Mouse (Mus musculus) small intestine, adult 2 months (tissue): ENCODE results near the gene Nudt17. TPM values are rescaled to one million over a fixed set of nuclear protein-coding genes. Genes with fewer than 3 reads are reported as not detected.

Source experiments
- H3K27ac ChIP-seq: fragments of 200-500 bp; 2 replicates; pipeline ENCODE4 v1.5.1; 2012; ENCODE audit warnings: low read depth, low read length, control low read depth, inconsistent platforms; ENCODE audit not compliant: insufficient read depth
- H3K27me3 ChIP-seq: fragments of 200-500 bp; 2 replicates; pipeline ENCODE4 v1.6.1; 2012; ENCODE audit warnings: mild to moderate bottlenecking, moderate library complexity, low read length, inconsistent platforms; ENCODE audit not compliant: control insufficient read depth, insufficient read depth
- H3K36me3 ChIP-seq: fragments of 200-500 bp; 2 replicates; pipeline ENCODE4 v1.6.1; 2012; ENCODE audit warnings: mild to moderate bottlenecking, low read length, control low read depth, inconsistent platforms; ENCODE audit not compliant: control insufficient read depth, insufficient read depth
- H3K4me1 ChIP-seq: fragments of 200-500 bp; 2 replicates; pipeline ENCODE4 v1.6.1; 2012; ENCODE audit warnings: low read length, inconsistent platforms, mixed read lengths; ENCODE audit not compliant: control insufficient read depth, insufficient read depth, insufficient read length
- H3K4me3 ChIP-seq: fragments of 200-500 bp; 2 replicates; pipeline ENCODE4 v1.5.1; 2012; ENCODE audit warnings: low read depth, mild to moderate bottlenecking, control low read depth, inconsistent platforms, low read length, moderate library complexity
- CTCF ChIP-seq: fragments of 200-500 bp; IDR thresholded peaks from 2 replicates; pipeline ENCODE4 v1.5.1; 2012; ENCODE audit warnings: low read depth, mild to moderate bottlenecking, control low read depth, inconsistent platforms, low read length, moderate library complexity, mixed read lengths; ENCODE audit not compliant: insufficient replicate concordance, insufficient read length; ENCODE audit errors: extremely low read depth
- POLR2A ChIP-seq: fragments of 200-500 bp; IDR thresholded peaks from 2 replicates; pipeline ENCODE4 v1.6.1; 2012; ENCODE audit warnings: low read depth, mild to moderate bottlenecking, control low read depth, inconsistent platforms, low read length, moderate library complexity
- WGBS: fragments of 180-500 bp; shearing (Covaris S2); methylation state at CpG from one replicate; pipeline ENCODE4 v1.1.7; 2018; 5-methylcytosine and 5-hydroxymethylcytosine counted together
- polyA plus RNA-seq: library from polyadenylated mRNA; depleted of rRNA; stranded (reverse); fragments of >200 nt; gene quantifications from 2 replicates; pipeline ENCODE4 v1.2.3, GENCODE M21; 2012

Gene Nudt17
- polyA plus RNA-seq, 1 experiment, result 0.70 TPM

DNA sequence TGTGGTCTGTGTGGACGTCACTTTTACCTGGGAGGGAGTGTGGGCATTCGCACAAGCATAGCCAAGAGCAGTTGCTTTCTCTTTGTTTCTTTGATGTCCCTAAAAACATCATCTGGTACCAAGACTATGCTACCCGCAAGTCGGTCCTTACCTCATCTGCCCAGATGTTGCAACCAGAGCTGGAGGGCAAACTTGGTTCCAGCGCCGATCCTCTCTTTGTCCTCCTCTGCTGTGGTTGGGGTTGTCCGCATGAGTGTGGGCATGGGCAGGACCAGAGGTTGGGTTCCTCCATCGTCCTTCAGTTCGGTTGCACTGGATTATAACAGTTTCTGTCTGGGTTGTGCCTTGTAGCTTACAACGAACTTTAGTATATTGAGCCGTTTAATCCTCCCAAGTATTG, 2.1 kb downstream of the Nudt17 start:
- Histone ChIP-seq H3K36me3 (peaks cover 40% of the 10 kb centered on the region), H3K27ac (no peak overlapping the region), H3K27me3 (no peaks in the 10 kb centered on the region; the same call in 1 of the 2 replicates), H3K4me3 (no peak overlapping the region), H3K4me1 (peaks cover 7% of the 10 kb centered on the region)
- 93% methylated on average over 11 of the region's 11 CpGs for WGBS
- TF ChIP-seq CTCF, result no peak
- TF ChIP-seq POLR2A, result no peak

DNA sequence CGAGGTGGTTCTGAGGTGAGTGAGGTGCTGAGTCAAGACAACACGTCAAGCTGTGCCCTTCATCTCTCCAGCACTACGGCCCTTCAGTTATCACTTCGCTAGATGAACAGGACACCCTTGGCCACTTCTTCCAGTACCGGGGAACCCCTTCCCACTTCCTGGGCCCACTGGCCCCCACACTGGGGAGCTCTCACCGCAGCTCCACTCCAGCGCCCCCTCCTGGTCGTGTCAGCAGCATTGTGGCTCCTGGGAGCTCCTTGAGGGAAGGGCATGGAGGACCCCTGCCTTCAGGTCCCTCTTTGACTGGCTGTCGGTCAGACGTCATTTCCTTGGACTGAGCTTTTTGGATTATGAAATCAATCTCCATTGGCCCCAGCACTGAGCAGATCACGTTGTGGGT, 3.6 kb downstream of the Nudt17 start:
- Histone ChIP-seq H3K4me3 (no peak overlapping the region), H3K27ac (no peak overlapping the region), H3K27me3 (no peaks in the 10 kb centered on the region; the same call in 1 of the 2 replicates), H3K36me3 (peaks cover 37% of the 10 kb centered on the region), H3K4me1 (peaks cover 7% of the 10 kb centered on the region)
- 73% methylated on average over 11 of the region's 11 CpGs for WGBS
- 0 out of 2 replicates have a peak, but pooled peaks have one; percentile 45 for TF ChIP-seq CTCF
- no peak for TF ChIP-seq POLR2A

DNA sequence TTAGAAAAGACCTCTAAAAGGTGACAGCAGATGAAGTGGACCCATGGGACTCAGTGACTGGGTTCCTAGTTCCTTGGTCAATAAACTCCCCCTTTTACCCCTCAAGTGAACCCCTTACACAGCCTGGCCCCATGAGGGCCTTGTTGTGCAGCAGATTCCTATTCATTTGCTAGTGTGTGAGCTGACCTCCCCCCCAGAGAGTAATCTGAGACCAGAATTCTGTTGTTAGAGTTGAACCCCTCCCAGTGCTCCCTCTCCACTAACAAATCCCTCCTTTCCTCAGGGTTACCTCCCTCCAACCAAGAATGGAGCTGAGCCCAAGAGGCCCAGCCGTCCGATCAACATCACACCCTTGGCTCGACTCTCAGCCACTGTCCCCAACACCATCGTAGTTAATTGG, 7.4 kb downstream of the Nudt17 start:
- H3K27ac ChIP-seq, result no peak overlapping the region
- 92% methylated on average over 4 of the region's 4 CpGs for WGBS
- no peak overlapping the region for H3K4me3 ChIP-seq
- TF ChIP-seq POLR2A (no peak), CTCF (no peak)
- no peaks in the 10 kb centered on the region for H3K4me1 ChIP-seq
- no peaks in the 10 kb centered on the region for H3K27me3 ChIP-seq
- peaks cover 38% of the 10 kb centered on the region for H3K36me3 ChIP-seq

DNA sequence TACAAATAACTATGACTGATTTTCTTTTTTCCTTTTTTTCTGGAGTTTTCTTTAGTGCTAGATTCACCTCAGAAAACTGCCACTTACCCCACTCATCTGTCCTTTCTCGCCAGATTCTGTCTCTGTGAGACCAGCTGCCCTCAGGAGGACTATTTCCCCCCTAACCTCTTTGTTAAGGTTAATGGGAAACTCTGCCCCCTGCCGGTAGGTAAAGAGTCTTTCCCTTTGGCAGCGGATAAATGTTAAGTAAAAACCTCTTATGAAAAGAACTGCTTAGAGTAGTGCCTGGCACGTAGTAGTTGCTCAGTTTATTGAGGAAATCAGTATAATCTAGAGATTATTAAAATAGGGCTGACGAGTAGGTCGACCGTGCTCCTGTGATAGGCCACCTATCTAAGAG, 8.0 kb downstream of the Nudt17 start:
- no peak overlapping the region for H3K27ac ChIP-seq
- no peaks in the 10 kb centered on the region for H3K27me3 ChIP-seq
- H3K4me1 ChIP-seq, result no peaks in the 10 kb centered on the region
- TF ChIP-seq CTCF (no peak), POLR2A (no peak)
- H3K4me3 ChIP-seq, result no peak overlapping the region
- H3K36me3 ChIP-seq, result peaks cover 38% of the 10 kb centered on the region
- 39% methylated on average over 7 of the region's 7 CpGs for WGBS

DNA sequence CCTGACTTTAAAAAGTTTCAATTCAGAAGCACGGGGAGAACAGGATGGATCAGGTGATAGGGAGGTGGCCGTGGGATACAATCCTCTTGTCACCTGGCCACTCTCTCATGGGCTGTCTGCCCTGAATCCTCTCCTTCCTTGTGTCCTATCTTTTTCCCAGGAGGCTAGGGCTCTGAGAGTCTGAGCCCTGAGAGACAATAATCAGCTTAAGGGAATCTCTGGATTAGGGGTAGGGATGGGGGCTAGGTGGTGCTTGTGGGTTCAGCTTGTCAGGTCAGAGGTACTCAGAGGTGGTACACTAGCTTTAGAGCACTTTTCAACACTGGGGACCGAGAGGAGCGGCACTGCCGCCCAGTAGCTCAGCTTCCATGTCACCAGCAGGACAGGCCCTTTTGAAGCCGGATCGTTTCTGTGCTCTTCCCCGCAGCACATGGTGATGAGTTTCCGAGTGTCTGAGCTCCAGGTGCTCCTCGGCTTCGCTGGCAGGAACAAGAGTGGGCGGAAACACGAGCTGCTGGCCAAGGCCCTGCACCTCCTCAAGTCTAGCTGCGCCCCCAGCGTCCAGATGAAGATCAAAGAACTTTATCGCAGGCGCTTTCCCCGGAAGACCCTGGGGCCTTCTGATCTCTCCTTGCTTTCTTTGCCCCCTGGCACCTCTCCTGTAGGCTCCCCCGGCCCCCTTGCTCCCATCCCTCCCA, 9.2 kb downstream of the Nudt17 start:
- Histone ChIP-seq H3K27me3 (no peaks in the 10 kb centered on the region), H3K27ac (no peak overlapping the region), H3K36me3 (peaks cover 30% of the 10 kb centered on the region), H3K4me3 (no peak overlapping the region), H3K4me1 (no peaks in the 10 kb centered on the region)
- TF ChIP-seq POLR2A, result no peak
- no peak for TF ChIP-seq CTCF
- WGBS, result 82% methylated on average over 19 of the region's 19 CpGs

DNA sequence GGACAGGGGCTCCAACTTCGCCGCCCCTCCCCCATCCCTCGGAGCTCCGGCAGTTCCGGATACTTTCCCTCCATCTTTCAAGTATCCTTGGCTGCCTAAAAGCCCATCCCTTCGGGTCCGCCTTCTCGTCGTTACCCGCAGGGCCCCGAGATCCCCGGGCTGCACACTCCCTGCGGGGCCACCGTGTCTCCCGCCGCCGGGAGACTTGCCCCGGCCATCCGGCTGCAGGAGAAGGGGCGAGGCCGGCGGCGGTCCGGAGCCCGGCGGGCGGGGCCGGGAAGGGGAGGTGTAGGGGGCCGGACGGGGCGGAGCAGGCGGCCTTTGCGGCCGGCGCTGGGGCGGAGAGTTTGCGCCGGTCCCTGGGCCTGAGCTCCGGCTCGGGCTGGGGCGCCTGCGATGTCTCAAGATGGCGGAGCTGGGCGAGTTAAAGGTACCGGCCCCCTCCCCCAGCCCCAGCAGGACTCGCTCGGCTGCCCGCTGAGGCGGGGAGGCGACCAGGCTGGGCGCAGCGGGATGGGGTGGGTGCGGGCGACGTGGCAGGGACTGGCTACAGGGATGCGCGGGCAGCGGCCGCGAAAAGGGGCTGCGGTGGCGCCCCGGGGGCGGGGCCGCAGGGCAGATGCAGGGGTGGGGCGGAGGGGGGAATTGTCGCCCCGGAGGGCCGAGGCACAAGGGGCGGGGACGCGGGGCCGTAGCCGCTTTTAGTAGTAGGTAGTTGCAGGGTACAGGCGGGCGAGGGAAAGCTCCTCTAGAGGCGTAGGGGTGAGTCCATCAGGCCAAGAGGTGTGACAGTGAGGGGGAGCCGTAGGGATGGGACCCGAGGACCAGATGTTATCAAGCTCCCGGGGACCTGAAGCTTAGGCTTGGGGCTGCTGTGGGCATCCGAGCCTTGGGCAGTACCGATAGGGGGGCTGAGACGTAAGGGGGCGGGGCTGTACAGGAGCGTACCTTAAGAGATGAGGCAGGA, 11.3 kb downstream of the Nudt17 start:
- H3K27ac ChIP-seq, result peak overlapping the region; percentile 88
- H3K27me3 ChIP-seq, result no peaks in the 10 kb centered on the region
- H3K4me1 ChIP-seq, result 0 out of 2 replicates have a peak, but pooled peaks cover 2% of the 10 kb centered on the region
- H3K36me3 ChIP-seq, result peaks cover 17% of the 10 kb centered on the region
- peak; percentile 77 for TF ChIP-seq POLR2A
- TF ChIP-seq CTCF, result no peak
- peak overlapping the region; percentile 98 for H3K4me3 ChIP-seq
- under 1% methylated on average over 75 of the region's 85 CpGs for WGBS

DNA sequence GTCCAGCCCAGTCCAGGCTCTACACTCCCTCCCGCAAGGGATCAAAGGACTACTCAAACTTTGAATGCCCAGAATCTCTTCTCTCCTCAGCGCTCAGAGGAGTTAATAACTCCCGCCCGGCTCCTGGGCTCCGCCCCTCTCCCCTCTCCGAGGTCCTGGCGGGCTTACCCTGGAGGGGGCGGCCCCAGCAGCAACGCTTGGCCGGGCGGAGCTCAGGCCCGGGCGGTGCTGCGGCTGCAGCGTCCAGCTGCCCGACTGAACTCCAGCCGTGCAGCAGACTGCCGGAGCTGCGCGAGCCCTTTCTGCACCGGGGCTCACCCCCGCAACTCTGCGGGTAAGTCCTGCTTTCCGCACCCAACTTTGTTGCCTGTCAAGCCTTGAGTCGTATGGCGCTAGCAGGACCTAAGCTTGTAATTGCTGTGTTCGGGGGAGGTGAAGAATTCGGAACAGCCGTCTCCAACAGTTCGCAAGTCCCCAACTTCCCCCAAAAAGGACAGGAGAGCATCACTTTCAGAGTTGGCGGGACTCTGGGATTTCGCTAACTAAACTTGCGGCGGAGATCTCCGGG, 12.1 kb downstream of the Nudt17 start, which contains the start of gene Pias3:
Gene Pias3, plus strand, starts transcription at position 187 of the 568 bp plus-strand sequence.
- 0 out of 2 replicates have a peak, but pooled peaks cover 2% of the 10 kb centered on the region for H3K4me1 ChIP-seq
- H3K4me3 ChIP-seq, result peak within 1 kb of the TSS; percentile 98
- peaks cover 11% of the 10 kb centered on the region for H3K36me3 ChIP-seq
- peak within 1 kb of the TSS; percentile 88 for H3K27ac ChIP-seq
- 1% methylated on average over 35 of the region's 35 CpGs for WGBS
- no peaks in the 10 kb centered on the region for H3K27me3 ChIP-seq
- TF ChIP-seq POLR2A (no peak), CTCF (no peak)
